Mouse (Mus musculus) granulocyte monocyte progenitor cell, adult 5-6 weeks (primary cell): ENCODE data around the gene Btnl9. TPM values are rescaled to one million over a fixed set of nuclear protein-coding genes. Genes with fewer than 3 reads are reported as not detected.
"Not testable (repeated sequence)": the region's sequence is repeated elsewhere in the genome, so short reads cannot be mapped to it uniquely, and the experiment has no call there.

Experiments
- ATAC-seq: replicated peaks from 2 replicates; pipeline ENCODE4 v1.8.0; 2016; ENCODE audit warnings: mild to moderate bottlenecking, moderate TSS enrichment, inconsistent platforms; ENCODE audit not compliant: poor library complexity, severe bottlenecking
- total RNA-seq, 2 experiments: library from RNA; stranded (forward) in 1 of 2; stranded (reverse) in 1 of 2; fragments of 200-712, 200-1000 nt in 1 of 2; fragments of >200 nt in 1 of 2; fragmentation: Nextera tagmentation in 1 of 2; gene quantifications; 2 replicates each; pipeline ENCODE4 v1.2.3; 2014 to 2017

Btnl9 gene
- total RNA-seq, 2 experiments from 2014 or later = 4.1 to 7.6 TPM

DNA sequence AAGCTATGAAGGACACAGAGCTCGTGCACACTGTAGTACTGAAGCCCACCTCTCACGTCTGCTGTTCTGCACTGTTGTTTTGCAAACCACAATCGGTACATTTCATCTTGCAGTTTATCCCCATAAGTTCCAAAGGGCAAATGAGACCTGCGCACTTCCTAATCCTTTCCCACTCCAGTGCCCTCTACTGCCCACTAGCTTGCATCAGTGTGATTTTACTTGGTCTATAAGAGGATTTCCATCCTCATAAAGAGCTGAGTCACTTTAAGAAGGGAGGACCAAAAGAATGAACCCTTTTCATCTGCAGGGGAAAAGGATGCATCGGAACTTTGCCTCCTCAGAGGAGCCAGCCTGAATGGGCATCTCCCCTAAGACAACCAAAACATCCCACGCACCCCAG is 507 bp downstream of the Btnl9 start:
- ATAC-seq = peak; percentile 36

DNA sequence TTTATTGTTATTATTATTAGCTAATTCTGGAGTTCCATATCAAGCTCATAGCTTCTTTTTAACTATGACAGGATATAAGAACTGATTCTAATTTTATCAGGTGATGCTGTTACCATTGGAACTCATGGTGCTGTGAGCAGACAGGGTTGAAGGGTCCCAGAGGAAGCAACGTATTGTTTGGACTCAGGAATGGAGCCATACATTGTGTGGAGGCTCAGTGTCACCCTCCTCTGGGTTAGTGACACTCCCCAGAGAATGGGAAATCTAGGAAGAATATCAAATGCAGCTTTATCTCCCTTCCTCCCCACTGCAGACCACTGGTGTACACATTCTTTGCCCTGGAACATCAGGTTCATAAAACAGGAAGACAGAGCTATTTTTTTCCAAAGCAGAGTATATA is 3.8 kb downstream of the Btnl9 start:
- ATAC-seq = no peak

DNA sequence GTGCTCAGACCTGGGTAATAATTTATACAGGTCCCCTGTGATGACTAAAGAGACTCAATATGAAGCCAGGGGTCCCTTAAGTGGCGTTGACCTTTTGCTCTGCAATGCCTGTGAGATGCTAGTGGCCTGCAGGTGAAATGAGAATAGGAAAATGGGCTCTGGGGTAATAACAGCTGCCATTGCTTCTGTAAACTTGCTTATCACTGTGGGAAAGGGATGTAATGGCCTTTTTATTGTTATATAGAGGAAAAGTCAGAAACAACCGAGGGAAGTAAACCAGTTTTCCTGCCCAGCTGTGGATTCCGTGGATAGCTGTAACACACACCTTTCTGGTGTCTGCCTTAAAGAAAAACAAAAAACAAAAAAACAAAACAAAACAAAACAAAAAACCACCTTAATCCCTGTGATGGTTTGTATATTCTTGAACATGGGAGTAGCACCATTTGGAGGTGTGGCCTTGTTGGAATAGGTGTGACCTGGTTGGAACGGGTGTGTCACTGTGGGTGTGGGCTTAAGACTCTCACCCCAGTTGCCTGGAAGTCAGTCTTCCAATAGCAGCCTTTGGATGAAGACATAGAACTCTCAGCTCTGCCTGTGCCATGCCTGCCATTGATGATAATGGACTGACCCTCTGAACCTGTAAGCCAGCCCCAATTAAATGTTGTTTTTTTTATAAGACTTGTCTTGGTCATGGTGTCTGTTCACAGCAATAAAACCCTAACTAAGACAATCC is 10.7 kb downstream of the Btnl9 start:
- ATAC-seq = not testable (repeated sequence)

DNA sequence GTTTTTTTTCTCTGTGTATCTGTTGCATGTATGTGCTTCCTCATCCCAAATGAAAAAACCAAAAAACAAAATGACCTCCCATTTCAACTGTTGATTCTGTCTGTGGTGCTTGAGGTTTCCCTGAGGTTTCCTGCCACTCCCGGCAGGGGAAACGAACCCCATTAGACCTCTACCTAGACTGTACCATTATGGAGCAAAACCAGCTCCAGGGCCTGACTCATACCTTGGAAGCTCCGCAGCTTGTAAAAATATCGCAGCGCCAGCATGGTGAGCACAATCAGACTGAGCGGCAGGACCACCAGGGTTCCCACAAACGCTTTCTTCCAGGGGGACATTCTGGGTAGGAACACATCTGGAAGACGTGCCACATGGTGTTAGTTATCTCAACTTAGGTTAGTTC is 11.6 kb downstream of the Btnl9 start:
- peak; percentile 64 for ATAC-seq

DNA sequence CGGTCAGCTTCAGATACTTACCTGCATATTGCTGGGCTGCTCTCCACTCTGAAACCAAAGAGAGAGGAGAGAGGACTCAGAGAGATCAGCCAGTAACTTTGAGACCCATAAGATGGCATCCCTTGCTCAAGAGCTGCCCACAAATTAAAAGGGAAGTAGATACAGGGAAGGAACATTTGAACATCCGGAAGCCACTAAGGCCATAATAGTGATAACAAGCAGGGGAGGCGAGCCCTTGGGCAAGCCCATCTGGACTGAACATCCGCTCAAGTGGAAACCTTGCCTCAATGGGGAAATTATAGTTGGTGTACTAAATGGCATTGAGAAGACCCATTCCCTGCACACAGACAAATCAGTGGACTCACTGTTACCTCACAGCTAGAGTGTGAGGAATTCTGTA is 16.4 kb downstream of the Btnl9 start:
- ATAC-seq = peak; percentile 83

DNA sequence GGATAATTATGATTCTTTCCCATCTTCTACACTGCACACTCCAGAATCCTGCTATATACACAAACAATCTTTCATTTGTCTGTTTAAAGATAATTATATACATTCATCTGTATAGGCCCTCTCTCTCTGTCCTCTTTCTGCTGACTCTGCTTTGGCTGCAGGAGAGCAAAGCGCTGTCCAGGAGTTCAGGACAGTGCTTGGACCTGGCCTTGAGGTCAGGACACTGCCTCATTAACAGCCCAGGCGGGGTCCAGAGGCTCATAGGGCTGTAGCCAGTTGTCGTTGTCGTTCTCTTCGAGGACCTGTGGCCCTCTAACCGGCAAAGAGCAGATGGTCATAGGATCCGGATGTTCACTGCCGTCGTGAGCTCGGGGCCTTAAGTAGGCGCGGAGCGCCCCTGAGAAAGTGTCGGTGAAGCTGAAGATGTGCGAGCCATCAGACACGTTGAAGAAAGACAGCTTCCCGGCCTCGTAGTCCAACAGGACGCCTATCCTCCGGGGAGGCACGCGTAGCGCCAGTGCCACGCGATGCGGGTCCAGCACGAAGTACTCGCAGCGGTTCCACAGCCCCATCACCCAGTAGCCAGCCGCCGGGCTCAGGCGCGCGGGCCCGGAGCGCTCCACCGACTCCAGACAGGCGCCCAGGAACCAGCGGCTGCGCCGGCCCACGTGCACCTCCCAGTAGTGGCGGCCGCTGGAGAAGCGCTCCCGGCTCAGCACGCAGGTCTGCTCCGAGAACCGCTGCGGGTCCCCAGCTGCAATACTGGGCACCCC is 17.9 kb downstream of the Btnl9 start:
- peak; percentile 28 for ATAC-seq

DNA sequence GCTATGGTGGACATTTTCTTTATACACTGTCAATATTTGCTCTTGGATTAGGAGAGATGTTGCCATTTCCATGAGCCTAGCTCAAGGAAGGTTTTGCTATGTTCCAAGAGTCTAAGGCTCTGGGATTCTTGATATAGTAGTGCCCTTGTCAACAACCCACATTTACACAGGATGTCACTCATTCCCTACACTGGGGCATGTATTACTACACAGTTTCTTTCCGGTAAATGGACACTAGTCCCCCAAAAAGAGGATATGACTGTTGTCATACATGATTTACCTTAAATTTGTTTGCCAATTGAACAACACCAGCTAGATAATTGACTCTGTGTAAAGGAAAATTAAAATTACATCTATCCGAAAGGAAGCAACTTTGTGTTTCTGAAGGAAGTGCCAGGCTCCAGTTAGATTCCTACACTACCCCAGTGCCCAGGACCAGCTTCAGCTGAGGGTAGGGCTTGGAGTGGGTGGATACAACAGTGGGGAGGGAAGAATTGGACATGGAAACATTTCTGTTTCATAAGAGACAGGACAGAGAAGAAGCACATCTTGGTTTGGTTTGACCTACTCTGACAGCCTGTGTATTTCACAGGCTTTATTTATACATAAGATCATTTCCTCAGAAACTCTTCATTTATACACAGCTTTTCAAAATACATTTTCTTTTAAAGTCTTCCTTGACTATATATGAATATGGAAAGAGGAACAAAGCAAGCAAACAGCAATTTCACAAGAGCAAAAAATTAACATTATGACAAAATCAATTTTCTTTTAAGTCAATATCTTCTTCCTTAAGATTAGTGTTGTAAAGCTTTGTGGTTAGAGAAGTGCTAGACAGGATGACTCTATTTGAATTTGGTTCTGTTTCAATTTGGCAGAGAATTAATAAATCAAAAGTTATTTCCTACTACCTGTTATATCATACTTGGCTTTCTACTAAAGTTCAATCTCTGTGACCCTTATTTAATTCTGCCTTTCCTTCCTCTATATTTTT is 29.8 kb downstream of the Btnl9 start:
- peak; percentile 77 for ATAC-seq

DNA sequence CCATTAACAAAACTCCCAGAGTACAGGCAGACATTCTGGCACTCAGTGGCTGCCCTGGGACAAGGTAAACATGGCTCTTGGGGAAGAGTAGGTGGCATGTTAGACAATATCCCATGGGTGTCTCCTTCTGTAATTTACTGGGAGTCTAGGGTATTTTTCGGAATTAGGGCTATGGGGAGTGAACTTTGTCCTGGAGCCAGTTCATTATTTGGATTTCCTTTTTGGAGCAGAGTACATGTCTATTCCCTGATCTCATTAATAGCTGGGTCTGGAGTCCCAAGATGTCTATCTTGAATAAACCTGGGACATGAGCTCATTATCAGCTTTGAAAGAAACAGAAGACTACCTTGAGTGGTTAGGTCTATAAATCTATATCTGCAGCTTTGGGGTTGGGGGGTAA is 32.9 kb downstream of the Btnl9 start, which contains the start of gene Olfr1394:
Gene Olfr1394, plus strand, starts transcription at position 301 of the 400 bp plus-strand sequence.
- ATAC-seq = no peak

DNA sequence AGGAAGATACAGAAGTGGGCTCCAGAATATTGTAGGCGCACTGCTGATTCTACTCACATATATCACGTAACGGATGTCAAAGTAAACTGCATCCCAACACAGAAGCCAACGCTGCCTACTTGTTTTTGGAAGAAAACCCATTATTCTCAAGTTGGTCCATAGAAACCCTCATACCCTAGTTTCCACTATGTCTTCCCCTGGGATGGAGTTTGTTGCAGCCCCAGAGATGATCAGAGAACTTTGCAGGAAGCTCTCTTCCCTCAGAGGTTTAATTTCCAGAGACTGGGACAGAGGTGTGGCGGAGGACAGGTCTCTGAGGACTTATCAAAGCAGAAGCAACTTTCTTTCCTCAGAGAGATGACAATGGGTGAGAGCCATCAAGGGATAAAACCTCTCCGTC is 45.0 kb downstream of the Btnl9 start, which contains the start of gene Olfr1395:
Gene Olfr1395, plus strand, starts transcription at position 301 of the 400 bp plus-strand sequence.
- ATAC-seq = no peak

DNA sequence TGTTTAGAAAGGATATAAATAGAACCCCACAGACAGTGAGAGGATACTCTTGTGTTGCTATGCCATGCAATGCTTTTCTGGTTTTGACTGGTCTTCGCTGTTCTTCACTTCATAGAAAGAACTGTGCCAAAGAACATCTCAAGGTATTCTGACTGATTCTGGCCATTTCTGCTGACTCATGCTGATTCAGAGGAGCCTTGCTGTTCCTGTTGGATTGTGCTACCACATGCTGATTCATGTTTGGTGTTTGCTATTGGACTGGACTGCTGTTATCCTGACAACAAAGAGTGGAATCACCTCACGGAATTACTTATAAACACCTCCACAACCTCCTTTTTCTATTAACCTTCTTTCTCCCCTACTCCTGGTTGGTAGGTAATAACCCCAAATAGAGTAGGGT is 62.8 kb downstream of the Btnl9 start:
- ATAC-seq = no peak

DNA sequence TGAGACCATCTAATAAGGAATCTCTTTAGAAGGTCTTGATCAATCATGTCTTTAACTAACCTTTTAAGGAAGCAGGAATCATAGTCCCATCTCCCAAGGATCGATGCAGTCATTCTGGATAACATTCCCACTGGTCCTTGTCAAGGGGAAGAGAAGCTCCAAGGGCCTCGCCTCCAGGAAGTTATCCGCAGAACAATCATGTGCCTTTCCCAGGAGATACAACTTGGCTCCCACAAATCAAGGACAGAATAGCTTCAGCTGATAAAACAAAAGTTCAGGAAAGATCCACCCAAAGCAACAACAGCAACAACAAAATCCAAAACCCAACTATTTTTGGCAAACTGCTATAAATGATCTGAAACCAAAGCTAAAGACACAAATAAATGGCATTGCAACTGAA is 67.3 kb downstream of the Btnl9 start:
- ATAC-seq = no peak

Other genes with a start within 250 kb of the Btnl9 start
- gene Psme2b, start 241.0 kb downstream of the Btnl9 start, total RNA-seq (2014; fragmentation: Nextera tagmentation) = 14.0 and 21.4 TPM in 2 replicates
- 10.3 and 18.7 TPM in 2 replicates for gene Psme2b, start 241.0 kb downstream of the Btnl9 start, total RNA-seq (2017)
- 1.7 TPM in 1 of 2 replicates, not detected in the other for gene Olfr56, start 208.3 kb downstream of the Btnl9 start, total RNA-seq (2014; fragmentation: Nextera tagmentation)
- 2.1 and 2.5 TPM in 2 replicates for gene Olfr56, start 208.3 kb downstream of the Btnl9 start, total RNA-seq (2017)
- 13.1 and 13.3 TPM in 2 replicates for gene 9930111J21Rik1, start 207.8 kb downstream of the Btnl9 start, total RNA-seq (2014; fragmentation: Nextera tagmentation)
- 7.3 and 17.1 TPM in 2 replicates for gene 9930111J21Rik1, start 207.8 kb downstream of the Btnl9 start, total RNA-seq (2017)
- not detected in 2 replicates for gene Gm12185, start 194.9 kb downstream of the Btnl9 start, total RNA-seq (2014; fragmentation: Nextera tagmentation)
- gene Gm12185, start 194.9 kb downstream of the Btnl9 start, total RNA-seq (2017) = 0.43 TPM in 1 of 2 replicates, not detected in the other
- gene Tgtp1, start 193.0 kb downstream of the Btnl9 start, total RNA-seq (2014; fragmentation: Nextera tagmentation) = 2.3 TPM in 1 of 2 replicates, not detected in the other
- 2.2 and 7.1 TPM in 2 replicates for gene Tgtp1, start 193.0 kb downstream of the Btnl9 start, total RNA-seq (2017)
- 40.1 and 45.9 TPM in 2 replicates for gene 9930111J21Rik2, start 135.9 kb downstream of the Btnl9 start, total RNA-seq (2014; fragmentation: Nextera tagmentation)
- 29.3 and 35.2 TPM in 2 replicates for gene 9930111J21Rik2, start 135.9 kb downstream of the Btnl9 start, total RNA-seq (2017)
- gene Tgtp2, start 123.0 kb downstream of the Btnl9 start, total RNA-seq (2014; fragmentation: Nextera tagmentation) = 6.8 and 8.9 TPM in 2 replicates
- 27.9 and 40.5 TPM in 2 replicates for gene Tgtp2, start 123.0 kb downstream of the Btnl9 start, total RNA-seq (2017)
- 84.9 and 101 TPM in 2 replicates for gene Ifi47, start 110.6 kb downstream of the Btnl9 start, total RNA-seq (2014; fragmentation: Nextera tagmentation)
- gene Ifi47, start 110.6 kb downstream of the Btnl9 start, total RNA-seq (2017) = 45.8 and 73.5 TPM in 2 replicates
- not detected in 2 replicates for gene Olfr1396, start 72.3 kb downstream of the Btnl9 start, total RNA-seq (2014; fragmentation: Nextera tagmentation)
- not detected in 2 replicates for gene Olfr1396, start 72.3 kb downstream of the Btnl9 start, total RNA-seq (2017)
- gene Olfr1395, start 44.9 kb downstream of the Btnl9 start, total RNA-seq (2014; fragmentation: Nextera tagmentation) = not detected in 2 replicates
- gene Olfr1395, start 44.9 kb downstream of the Btnl9 start, total RNA-seq (2017) = not detected in 2 replicates
- not detected in 2 replicates for gene Olfr1394, start 32.8 kb downstream of the Btnl9 start, total RNA-seq (2014; fragmentation: Nextera tagmentation)
- gene Olfr1394, start 32.8 kb downstream of the Btnl9 start, total RNA-seq (2017) = not detected in 2 replicates
- 46.4 and 46.5 TPM in 2 replicates for gene Zfp62, start 16.1 kb upstream of the Btnl9 start, total RNA-seq (2014; fragmentation: Nextera tagmentation)
- gene Zfp62, start 16.1 kb upstream of the Btnl9 start, total RNA-seq (2017) = 62.2 and 88.5 TPM in 2 replicates
- gene Mgat1, start 57.0 kb upstream of the Btnl9 start, total RNA-seq (2014; fragmentation: Nextera tagmentation) = 44.1 and 74.5 TPM in 2 replicates
- 51.6 and 59.4 TPM in 2 replicates for gene Mgat1, start 57.0 kb upstream of the Btnl9 start, total RNA-seq (2017)
- gene Olfr1393, start 91.1 kb upstream of the Btnl9 start, total RNA-seq (2014; fragmentation: Nextera tagmentation) = not detected in 2 replicates
- not detected in 2 replicates for gene Olfr1393, start 91.1 kb upstream of the Btnl9 start, total RNA-seq (2017)
- not detected in 2 replicates for gene Olfr1392, start 98.1 kb upstream of the Btnl9 start, total RNA-seq (2014; fragmentation: Nextera tagmentation)
- not detected in 2 replicates for gene Olfr1392, start 98.1 kb upstream of the Btnl9 start, total RNA-seq (2017)
- gene Olfr10, start 117.6 kb upstream of the Btnl9 start, total RNA-seq (2014; fragmentation: Nextera tagmentation) = not detected in 2 replicates
- gene Olfr10, start 117.6 kb upstream of the Btnl9 start, total RNA-seq (2017) = not detected in 2 replicates
- not detected in 2 replicates for gene Olfr1391, start 135.6 kb upstream of the Btnl9 start, total RNA-seq (2014; fragmentation: Nextera tagmentation)
- not detected in 2 replicates for gene Olfr1391, start 135.6 kb upstream of the Btnl9 start, total RNA-seq (2017)
- gene Olfr1390, start 148.0 kb upstream of the Btnl9 start, total RNA-seq (2014; fragmentation: Nextera tagmentation) = not detected in 2 replicates
- gene Olfr1390, start 148.0 kb upstream of the Btnl9 start, total RNA-seq (2017) = not detected in 2 replicates
- gene Olfr1389, start 235.9 kb upstream of the Btnl9 start, total RNA-seq (2014; fragmentation: Nextera tagmentation) = not detected in 2 replicates
- gene Olfr1389, start 235.9 kb upstream of the Btnl9 start, total RNA-seq (2017) = not detected in 2 replicates
- not detected in 2 replicates for gene Olfr1388, start 249.5 kb upstream of the Btnl9 start, total RNA-seq (2014; fragmentation: Nextera tagmentation)
- gene Olfr1388, start 249.5 kb upstream of the Btnl9 start, total RNA-seq (2017) = 0.09 and 0.21 TPM in 2 replicates